12 mouse cellular contexts compared by ENCODE assay signal in the genomic region with DNA sequence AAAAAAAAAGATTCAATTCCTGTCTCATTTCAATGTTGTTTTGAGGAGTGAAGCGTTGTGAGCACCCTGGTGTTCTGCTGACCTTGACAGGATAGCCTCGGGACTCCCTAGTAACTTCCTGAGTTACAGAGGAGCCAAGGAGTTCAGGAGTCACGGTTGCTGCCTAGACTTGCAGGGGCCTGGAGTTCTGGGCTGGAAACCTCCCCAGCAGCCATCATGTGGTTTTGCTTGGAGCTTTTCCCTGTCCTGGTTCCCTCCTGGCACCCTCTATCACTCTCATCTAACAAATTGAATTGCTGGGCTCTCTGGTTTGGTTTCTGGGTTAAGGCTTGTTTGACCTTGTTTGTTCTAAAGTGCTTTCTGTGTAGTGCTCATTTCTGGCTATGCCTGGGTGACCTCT.
DNase-seq lines count a peak whose midpoint lies in the region; ATAC-seq lines count a peak whose summit lies in the region.
"Had no signal": no experiment of that assay in that cellular context is flagged by ENCODE, and none has a peak within 500 bp of the region (broad histone marks: within the 10 kb centered on the region; RNA-seq: fewer than 3 reads in every experiment).

No protein-coding gene starts in this region.

- H3K4me2 ChIP-seq in kidney, embryonic 14.5 days (replicated peaks; ENCODE audit: low read depth, low read length) = no peak overlapping the region
- no peak overlapping the region for H3K4me2 ChIP-seq in forebrain, embryonic 11.5 days (ENCODE audit: low read depth, low read length, severe bottlenecking)

- no peaks in the 10 kb centered on the region for H3K36me3 ChIP-seq in kidney, embryonic 14.5 days (ENCODE audit: control insufficient read depth, insufficient read depth, low read length)
- no peaks in the 10 kb centered on the region for H3K36me3 ChIP-seq in forebrain, embryonic 11.5 days (ENCODE audit: control insufficient read depth, insufficient read depth, low read length)

- H3K9ac ChIP-seq in kidney, embryonic 14.5 days (ENCODE audit: low read depth, low read length) = no peak overlapping the region
- no peak overlapping the region for H3K9ac ChIP-seq in forebrain, embryonic 11.5 days (ENCODE audit: low read length)
- H3K9ac ChIP-seq: liver, postnatal 0 days had no signal

- no peaks in the 10 kb centered on the region for H3K9me3 ChIP-seq in kidney, embryonic 14.5 days (ENCODE audit: control insufficient read depth, low read length)
- no peaks in the 10 kb centered on the region for H3K9me3 ChIP-seq in forebrain, embryonic 11.5 days (ENCODE audit: control insufficient read depth, low read length)

- 48% methylated on average over 3 of the region's 3 CpGs for WGBS in kidney, embryonic 14.5 days
- WGBS in forebrain, embryonic 11.5 days = 76% methylated on average over 3 of the region's 3 CpGs

- DNase-seq in adrenal gland, adult (ENCODE audit: inconsistent age in 2 of 2, low spot score in 1 of 2) = peak; percentile 39 to 75
- no peak for DNase-seq in adrenal gland, postnatal 4 days (ENCODE audit: low spot score in 2 of 2)
- peak; percentile 4 for DNase-seq in kidney, adult 18-20 months
- DNase-seq in ZHBTc4 (ENCODE audit: low read depth, low spot score) = peak; percentile 57
- peak; percentile 20 for DNase-seq in kidney, adult 9 months
- no peak for DNase-seq in retina, postnatal 1 day
- DNase-seq in forebrain, embryonic 11.5 days (ENCODE audit: low spot score) = no peak
- DNase-seq: cerebellum, postnatal 36 days; liver, postnatal 0 days; thymus, adult 18-20 months had no signal

- no peak overlapping the region for H3K27ac ChIP-seq in kidney, embryonic 14.5 days (ENCODE audit: low read depth, low read length)
- no peak overlapping the region for H3K27ac ChIP-seq in forebrain, embryonic 11.5 days (ENCODE audit: low read depth, low read length)

- H3K27me3 ChIP-seq in kidney, embryonic 14.5 days (ENCODE audit: control insufficient read depth, insufficient read depth, low read length) = no peaks in the 10 kb centered on the region
- no peaks in the 10 kb centered on the region for H3K27me3 ChIP-seq in forebrain, embryonic 11.5 days (ENCODE audit: control insufficient read depth, insufficient read depth, low read length)

- H3K4me3 ChIP-seq in kidney, embryonic 14.5 days (ENCODE audit: low read length) = no peak overlapping the region
- H3K4me3 ChIP-seq in forebrain, embryonic 11.5 days (ENCODE audit: low read depth, low read length) = no peak overlapping the region

- no peak for ATAC-seq in kidney, embryonic 14.5 days (ENCODE audit: low FRiP score, low TSS enrichment)
- ATAC-seq in forebrain, embryonic 11.5 days (replicated peaks; ENCODE audit: low FRiP score) = no peak
- ATAC-seq: hindbrain, embryonic 16.5 days; liver, postnatal 0 days had no signal

- H3K4me1 ChIP-seq in kidney, embryonic 14.5 days (ENCODE audit: control insufficient read depth, insufficient read depth, low read length) = no peaks in the 10 kb centered on the region
- no peaks in the 10 kb centered on the region for H3K4me1 ChIP-seq in forebrain, embryonic 11.5 days (replicated peaks; ENCODE audit: control insufficient read depth, insufficient read depth, low read length)

Comparison
In these comparisons a context has a peak if more than half of its experiments do, and no peak if none do; other contexts are left out.
1. DNase-seq: peak in adrenal gland, adult (2 of 2), kidney, adult 18-20 months (single experiment), ZHBTc4 (single experiment) and kidney, adult 9 months (single experiment); none in adrenal gland, postnatal 4 days (0 of 2), retina, postnatal 1 day (single experiment) and forebrain, embryonic 11.5 days (single experiment).